Mouse (Mus musculus) bone marrow macrophage, adult 2 months (primary cell): ENCODE measurements around the gene Myo18a.

Source experiments
- CTCF ChIP-seq: IDR thresholded peaks from 2 replicates; pipeline ENCODE4 v1.5.1; 2012; ENCODE audit warnings: low read depth, mild to moderate bottlenecking, low read length, moderate library complexity
- POLR2A ChIP-seq: IDR thresholded peaks from 2 replicates; pipeline ENCODE4 v1.6.1; 2012; ENCODE audit warnings: mild to moderate bottlenecking, low read depth, low read length, borderline replicate concordance

GRCm38 (mm10) chr11:77909376-77909775 is 146.3 kb downstream of the Myo18a start:
- TF ChIP-seq CTCF, result no peak
- no peak for TF ChIP-seq POLR2A
